Mouse (Mus musculus): ENCODE data around the gene Btnl9.
"Not testable (repeated sequence)": the region's sequence is repeated elsewhere in the genome, so short reads cannot be mapped to it uniquely, and the experiment has no call there.

Btnl9 gene

GRCm38 (mm10) chr11:49186955-49187488, at the start of gene Btnl9:
Gene Btnl9, minus strand, starts transcription at chr11:49187159.
- DNase-seq: no peak

DNA sequence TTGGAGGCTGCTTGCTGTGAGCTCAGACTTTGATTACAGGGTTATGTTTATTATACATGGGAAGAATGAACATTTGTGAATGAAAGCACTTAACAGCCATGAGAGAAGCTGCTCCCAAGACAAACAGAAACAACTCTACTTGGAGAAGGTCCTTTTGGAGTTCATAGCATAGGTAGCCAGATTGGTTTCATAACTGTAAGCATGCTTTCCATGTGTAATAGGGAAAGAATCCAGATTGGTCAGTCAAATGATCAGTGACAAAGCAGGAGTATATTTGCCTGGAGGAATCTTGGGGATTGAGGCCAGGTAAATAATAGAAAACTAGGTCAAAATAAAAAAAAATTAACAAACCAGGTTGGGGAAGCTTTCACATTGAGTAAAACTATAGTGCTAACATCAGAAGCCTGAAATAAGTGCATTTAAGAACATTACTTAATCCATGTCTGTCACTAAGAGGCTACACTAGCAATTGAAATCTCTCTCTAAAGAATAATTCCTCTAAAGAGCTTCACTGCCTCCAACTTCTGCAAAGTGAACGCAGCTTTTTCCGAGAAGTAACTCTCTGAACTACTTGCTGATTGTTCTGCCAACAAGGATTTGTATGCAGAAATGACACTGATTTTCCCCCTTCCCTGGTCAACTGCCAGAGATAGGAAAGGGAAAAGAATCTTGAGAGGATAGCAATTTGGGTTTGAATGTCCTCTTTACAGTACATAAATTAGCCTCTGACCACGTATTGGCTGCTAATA, 48.7 kb upstream of the Btnl9 start:
- no peak for DNase-seq

DNA sequence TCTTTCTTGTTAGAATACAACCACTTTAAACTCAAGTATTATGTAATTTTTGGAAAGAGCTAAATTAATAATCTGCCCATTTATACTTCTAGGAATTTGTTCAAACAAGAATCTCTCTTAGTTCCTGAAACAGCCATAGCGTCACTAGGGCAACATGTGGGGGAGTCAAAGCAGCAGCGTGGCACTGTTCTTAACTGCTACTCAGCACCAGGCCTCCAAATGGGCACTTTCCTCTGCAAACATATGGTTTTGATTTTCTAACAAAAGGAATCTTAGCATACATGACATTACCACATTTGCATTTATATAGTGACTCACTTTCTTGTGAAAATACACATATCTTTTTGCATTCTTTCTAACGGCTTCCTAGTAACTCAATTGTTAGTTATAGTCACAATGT, 45.8 kb upstream of the Btnl9 start:
- DNase-seq: no peak

GRCm38 (mm10) chr11:49224455-49224854, 37.5 kb upstream of the Btnl9 start:
- DNase-seq: no peak

GRCm38 (mm10) chr11:49219271-49219670, 32.3 kb upstream of the Btnl9 start:
- no peak for DNase-seq

- no peak for DNase-seq
Observed at GRCm38 (mm10) chr11:49213505-49213904, 26.5 kb upstream of the Btnl9 start.

DNA sequence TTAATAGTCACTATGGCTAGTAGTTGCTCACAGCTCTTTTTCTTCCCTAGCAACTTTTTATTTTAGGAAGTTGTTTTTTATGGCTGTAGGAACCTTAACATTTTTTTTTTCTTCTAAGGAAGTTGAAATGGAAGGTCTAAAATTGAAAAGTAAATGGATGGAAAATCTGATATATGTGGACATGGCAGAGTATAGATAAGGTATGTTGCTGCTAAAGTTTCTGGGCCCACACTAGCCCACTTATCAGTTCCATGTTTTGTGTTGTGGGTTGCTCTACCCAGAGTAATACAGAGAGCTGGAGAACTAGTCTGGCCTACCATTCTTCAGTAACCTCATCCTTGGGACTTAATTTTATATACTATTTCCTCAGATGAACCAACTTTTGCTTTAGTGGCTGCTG, 25.6 kb upstream of the Btnl9 start:
- no peak for DNase-seq

- no peak for DNase-seq
Observed at GRCm38 (mm10) chr11:49207495-49207894, 20.5 kb upstream of the Btnl9 start.

GRCm38 (mm10) chr11:49205080-49205590, 18.2 kb upstream of the Btnl9 start:
- DNase-seq: no peak

GRCm38 (mm10) chr11:49203771-49204497, 17.0 kb upstream of the Btnl9 start:
- no peak for DNase-seq

- DNase-seq: peak; percentile 94 to 96
Observed at GRCm38 (mm10) chr11:49203129-49203768, 16.3 kb upstream of the Btnl9 start, which contains the start of gene Zfp62. Gene Zfp62, plus strand, starts transcription at chr11:49203292.

- no peak for DNase-seq
Observed at GRCm38 (mm10) chr11:49202523-49203061, 15.6 kb upstream of the Btnl9 start.

DNA sequence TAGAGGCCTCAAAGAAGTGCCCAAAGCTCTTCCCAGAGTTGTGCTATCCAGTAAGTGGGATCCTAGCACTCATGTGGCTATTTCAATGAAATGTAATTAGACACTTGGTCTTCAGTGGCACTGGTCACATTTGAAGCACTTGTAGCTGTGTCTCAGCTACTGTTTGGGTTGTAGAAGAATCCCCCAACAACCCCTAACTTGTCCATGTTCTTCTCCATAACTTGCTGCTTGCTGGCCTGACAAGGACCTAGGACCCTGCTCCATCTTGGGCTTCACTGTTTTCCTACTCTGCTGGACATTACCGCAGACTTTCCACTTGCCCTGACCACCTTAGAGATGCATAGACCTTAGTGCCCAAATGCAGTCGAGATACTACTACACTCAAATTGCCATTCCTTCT, 15.1 kb upstream of the Btnl9 start:
- DNase-seq: no peak

DNA sequence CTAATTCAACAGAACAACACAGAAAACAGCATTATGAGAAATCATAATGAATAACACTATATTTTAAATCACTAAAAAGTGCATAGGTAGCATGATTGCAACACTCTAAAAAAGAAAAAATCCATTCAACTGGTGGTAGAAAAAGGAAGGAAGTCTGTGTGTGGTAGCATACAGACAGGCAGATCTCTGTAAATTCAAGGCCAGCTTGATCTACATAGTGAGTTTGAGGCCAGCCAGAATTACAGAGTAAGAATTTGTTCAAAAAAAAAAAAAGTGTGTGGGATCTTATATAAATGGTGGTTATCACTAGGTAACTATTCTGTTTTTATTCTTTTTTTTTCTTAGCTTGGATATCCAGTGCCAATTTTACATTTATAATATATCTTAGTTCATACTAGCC, 14.2 kb upstream of the Btnl9 start:
- DNase-seq: no peak

GRCm38 (mm10) chr11:49200666-49201065, 13.7 kb upstream of the Btnl9 start:
- no peak for DNase-seq

- DNase-seq: peak; percentile 54 to 72
Observed at GRCm38 (mm10) chr11:49195819-49196322, 8.9 kb upstream of the Btnl9 start.

DNA sequence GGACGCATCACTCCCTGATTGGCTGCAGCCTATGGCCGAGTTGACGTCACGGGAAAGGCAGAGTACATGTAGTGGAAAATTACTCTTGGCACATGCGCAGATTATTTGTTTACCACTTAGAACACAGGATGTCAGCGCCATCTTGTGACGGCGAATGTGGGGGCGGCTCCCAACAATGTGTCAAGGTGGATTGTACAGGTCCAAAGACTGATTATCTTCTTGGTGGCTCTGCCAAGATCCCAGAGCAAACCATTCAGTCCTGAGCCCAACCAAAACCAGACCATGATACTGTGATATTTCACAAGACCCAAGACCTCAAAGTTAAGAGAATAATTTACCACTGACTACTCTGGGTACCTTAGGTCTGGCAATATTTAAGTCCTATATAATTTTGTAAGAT, 7.8 kb upstream of the Btnl9 start:
- DNase-seq: not testable (repeated sequence)

GRCm38 (mm10) chr11:49191083-49191482, 4.1 kb upstream of the Btnl9 start:
- no peak for DNase-seq

- peak in 1 of 2 experiments; percentile 77 for DNase-seq
Observed at GRCm38 (mm10) chr11:49189737-49190136, 2.8 kb upstream of the Btnl9 start.

GRCm38 (mm10) chr11:49187701-49188100, 742 bp upstream of the Btnl9 start:
- no peak for DNase-seq

DNA sequence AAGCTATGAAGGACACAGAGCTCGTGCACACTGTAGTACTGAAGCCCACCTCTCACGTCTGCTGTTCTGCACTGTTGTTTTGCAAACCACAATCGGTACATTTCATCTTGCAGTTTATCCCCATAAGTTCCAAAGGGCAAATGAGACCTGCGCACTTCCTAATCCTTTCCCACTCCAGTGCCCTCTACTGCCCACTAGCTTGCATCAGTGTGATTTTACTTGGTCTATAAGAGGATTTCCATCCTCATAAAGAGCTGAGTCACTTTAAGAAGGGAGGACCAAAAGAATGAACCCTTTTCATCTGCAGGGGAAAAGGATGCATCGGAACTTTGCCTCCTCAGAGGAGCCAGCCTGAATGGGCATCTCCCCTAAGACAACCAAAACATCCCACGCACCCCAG, 507 bp downstream of the Btnl9 start:
- no peak for DNase-seq

DNA sequence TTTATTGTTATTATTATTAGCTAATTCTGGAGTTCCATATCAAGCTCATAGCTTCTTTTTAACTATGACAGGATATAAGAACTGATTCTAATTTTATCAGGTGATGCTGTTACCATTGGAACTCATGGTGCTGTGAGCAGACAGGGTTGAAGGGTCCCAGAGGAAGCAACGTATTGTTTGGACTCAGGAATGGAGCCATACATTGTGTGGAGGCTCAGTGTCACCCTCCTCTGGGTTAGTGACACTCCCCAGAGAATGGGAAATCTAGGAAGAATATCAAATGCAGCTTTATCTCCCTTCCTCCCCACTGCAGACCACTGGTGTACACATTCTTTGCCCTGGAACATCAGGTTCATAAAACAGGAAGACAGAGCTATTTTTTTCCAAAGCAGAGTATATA, 3.8 kb downstream of the Btnl9 start:
- no peak for DNase-seq

All from lung, postnatal 4 days (tissue).